Mouse (Mus musculus) limb, embryonic 12.5 days (tissue): ENCODE data around the gene Sirt7. TPM values are rescaled to one million over a fixed set of nuclear protein-coding genes. Genes with fewer than 3 reads are reported as not detected.
A peak's percentile ranks its signal among the peaks of the same experiment; 100 is the strongest.

Experiments
- ATAC-seq: fragments of 200-750 bp; cut with Nextera tagmentation; 2 replicates; pipeline ENCODE4 v1.8.0; 2017; ENCODE audit warnings: low read depth, moderate TSS enrichment; ENCODE audit not compliant: insufficient number of reproducible peaks, insufficient read depth, low FRiP score, low TSS enrichment
- H3K27ac ChIP-seq: fragments of 300-500 bp; sonication (generic); 2 replicates; pipeline ENCODE4 v1.5.1; 2016; ENCODE audit warnings: mild to moderate bottlenecking, moderate library complexity
- H3K27me3 ChIP-seq: fragments of 300-500 bp; sonication (generic); 2 replicates; pipeline ENCODE4 v1.6.1; 2016; ENCODE audit warnings: mild to moderate bottlenecking, moderate library complexity
- H3K36me3 ChIP-seq: fragments of 300-500 bp; sonication (generic); 2 replicates; pipeline ENCODE4 v1.6.1; 2016; ENCODE audit warnings: mild to moderate bottlenecking, moderate library complexity
- H3K4me1 ChIP-seq: fragments of 300-500 bp; sonication (generic); replicated peaks from 2 replicates; pipeline ENCODE4 v1.6.1; 2016
- H3K4me2 ChIP-seq: fragments of 300-500 bp; sonication (generic); 2 replicates; pipeline ENCODE4 v1.6.1; 2016; ENCODE audit warnings: mild to moderate bottlenecking, moderate library complexity
- H3K4me3 ChIP-seq: fragments of 300-500 bp; sonication (generic); replicated peaks from 2 replicates; pipeline ENCODE4 v1.5.1; 2016; ENCODE audit warnings: mild to moderate bottlenecking
- H3K9ac ChIP-seq: fragments of 300-500 bp; sonication (generic); replicated peaks from 2 replicates; pipeline ENCODE4 v1.6.1; 2016; ENCODE audit warnings: mild to moderate bottlenecking, moderate library complexity
- H3K9me3 ChIP-seq: fragments of 300-500 bp; sonication (generic); 2 replicates; pipeline ENCODE4 v1.6.1; 2016; ENCODE audit warnings: mild to moderate bottlenecking, moderate library complexity
- WGBS: fragments of 180-500 bp; shearing (Covaris S2); methylation state at CpG from one replicate; pipeline ENCODE4 v1.1.7; 2016; 5-methylcytosine and 5-hydroxymethylcytosine counted together
- polyA plus RNA-seq: library from polyadenylated mRNA; unstranded; fragments of >200 nt; fragmentation: Nextera tagmentation; extraction: Ambion mirVana; gene quantifications from 2 replicates; pipeline ENCODE4 v1.2.1, GENCODE M21; 2016

Sirt7 gene
- polyA plus RNA-seq, 1 experiment from 2014 or later, result 29.5 TPM

DNA sequence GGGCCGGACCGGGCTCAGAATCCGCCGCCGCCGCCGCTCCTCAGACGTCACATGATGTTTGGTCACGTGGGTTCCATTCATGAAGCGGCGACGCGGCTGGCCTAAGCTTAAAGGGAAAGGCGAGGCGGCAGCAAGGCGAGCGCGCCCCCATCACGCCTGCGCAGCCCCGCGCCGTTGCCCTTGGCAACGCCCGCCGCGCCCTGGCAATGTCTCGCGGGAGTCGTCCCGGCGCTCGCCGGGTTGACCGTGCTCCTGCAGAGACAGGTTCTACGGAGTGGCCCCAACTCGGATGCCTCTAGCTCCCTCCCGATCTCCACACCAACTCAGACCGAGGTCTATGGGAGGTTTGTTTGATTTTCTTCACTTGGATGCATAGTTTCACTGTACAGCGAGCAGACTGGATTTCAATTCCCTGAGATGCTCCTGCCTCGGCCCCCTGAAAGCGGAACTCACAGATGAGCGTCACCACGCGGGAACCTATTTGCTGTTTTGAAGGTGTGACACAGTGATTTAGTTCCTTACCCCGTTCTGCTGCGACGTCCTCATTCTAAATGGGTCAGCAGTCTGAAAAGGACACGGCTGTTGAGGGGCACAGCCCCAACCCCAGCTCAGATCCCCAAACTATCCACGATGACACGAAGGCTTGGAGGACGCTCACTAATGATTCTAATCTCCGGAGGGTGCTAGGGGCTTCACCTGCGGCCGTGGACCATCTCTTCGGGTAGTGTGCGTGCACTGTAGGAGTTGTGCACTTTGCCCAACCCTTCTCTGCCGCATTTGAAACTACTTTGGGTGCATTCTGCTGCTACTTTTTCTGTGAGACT is 8.7 kb upstream of the Sirt7 start, which contains the start of gene Mafg:
Gene Mafg, minus strand, starts transcription at position 81 of the 824 bp plus-strand sequence.
- no peaks in the 10 kb centered on the region for H3K9me3 ChIP-seq
- peak; percentile 86 for ATAC-seq
- 11% methylated on average over 58 of the region's 58 CpGs for WGBS
- peak within 1 kb of the TSS; percentile 87 for H3K27ac ChIP-seq
- peak within 1 kb of the TSS; percentile 88 for H3K9ac ChIP-seq
- peak within 1 kb of the TSS; percentile 92 for H3K4me2 ChIP-seq
- peaks cover 12% of the 10 kb centered on the region for H3K36me3 ChIP-seq
- peaks cover 28% of the 10 kb centered on the region for H3K4me1 ChIP-seq
- no peaks in the 10 kb centered on the region for H3K27me3 ChIP-seq
- H3K4me3 ChIP-seq, result peak within 1 kb of the TSS; percentile 97

DNA sequence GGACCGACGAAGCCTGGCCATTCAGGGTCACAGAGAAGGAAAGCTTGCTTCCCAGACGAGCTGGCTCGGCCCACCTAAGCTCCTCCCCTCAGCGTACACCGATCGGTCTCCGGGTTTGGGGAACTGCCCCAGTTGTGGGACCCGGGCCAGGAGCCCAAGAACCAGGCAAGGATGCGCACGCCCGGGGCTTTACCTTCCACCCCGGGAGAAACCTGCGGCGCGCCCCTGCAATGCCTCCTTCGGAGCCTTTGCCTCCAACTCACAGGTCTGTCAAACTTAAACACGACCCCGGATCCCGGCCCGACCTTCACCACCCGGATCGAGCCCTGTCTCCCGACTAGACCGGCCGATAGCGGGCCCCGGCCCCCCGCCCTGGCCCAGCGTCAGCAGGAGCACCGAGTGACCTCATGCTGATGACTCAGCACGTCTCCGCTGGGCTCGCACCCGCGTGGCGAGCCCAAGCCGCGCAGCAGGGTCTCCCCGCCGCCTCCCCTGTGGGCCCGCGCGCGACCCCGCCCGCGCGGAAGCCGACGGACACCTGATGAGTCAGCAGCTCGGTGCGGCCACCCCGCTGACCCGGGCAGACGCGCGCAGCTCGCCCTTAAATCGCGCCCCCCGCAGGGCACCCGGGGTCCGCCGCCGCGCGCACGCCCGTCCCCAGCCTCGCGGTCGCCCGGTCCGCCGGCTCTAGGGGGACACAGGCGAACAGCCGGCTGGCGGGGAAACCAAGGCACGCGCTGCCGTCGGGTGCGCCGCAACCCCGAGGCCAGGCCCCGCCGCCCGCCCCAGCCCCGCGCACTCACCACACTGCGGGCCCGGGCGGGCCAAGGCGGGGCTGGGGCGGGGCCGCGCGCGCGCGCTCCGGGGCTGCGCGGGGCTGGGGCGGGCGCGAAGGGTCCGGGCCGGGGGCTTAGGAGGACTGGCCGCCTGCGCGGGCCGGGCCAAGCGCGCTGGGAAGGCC is 7.8 kb upstream of the Sirt7 start:
- ATAC-seq, result peak; percentile 78
- H3K4me2 ChIP-seq, result peak overlapping the region; percentile 92
- H3K27ac ChIP-seq, result peak overlapping the region; percentile 87
- peak overlapping the region; percentile 88 for H3K9ac ChIP-seq
- peak overlapping the region; percentile 97 for H3K4me3 ChIP-seq
- peaks cover 16% of the 10 kb centered on the region for H3K36me3 ChIP-seq
- H3K27me3 ChIP-seq, result no peaks in the 10 kb centered on the region
- H3K4me1 ChIP-seq, result peaks cover 28% of the 10 kb centered on the region
- 1% methylated on average over 114 of the region's 116 CpGs for WGBS
- H3K9me3 ChIP-seq, result no peaks in the 10 kb centered on the region

DNA sequence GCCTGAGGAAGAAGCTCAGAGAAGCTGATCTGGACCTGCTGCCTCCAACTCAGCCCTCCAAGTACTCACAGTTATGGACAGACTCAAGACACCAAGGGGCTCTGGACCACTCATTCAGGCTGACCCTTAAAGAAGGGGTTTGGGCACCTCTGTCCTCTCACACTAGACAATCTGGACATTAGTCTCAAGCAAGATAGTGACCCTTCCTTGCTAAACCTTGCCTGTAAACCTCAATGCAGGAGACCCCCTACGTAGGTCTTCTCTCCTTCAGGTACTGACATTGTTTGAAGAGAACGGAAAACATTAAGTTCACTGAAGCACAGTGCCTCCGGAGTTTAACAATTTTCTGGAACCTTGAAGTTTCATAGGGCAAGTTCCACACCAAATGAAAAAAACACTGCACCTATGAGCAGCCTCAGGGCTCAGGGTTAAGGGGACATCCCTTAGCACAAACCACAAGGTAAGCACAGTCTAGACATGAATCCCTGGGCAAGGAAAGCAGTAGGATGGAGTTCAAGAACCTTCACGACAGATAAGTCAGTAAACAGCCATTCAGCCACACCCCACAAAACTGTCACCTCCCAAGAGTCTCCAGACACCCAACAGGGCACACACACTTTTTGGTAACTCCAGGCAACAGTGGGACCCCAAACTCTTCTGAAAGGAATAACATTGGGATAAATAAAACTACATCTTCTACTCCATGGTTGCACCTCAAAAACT is 6.8 kb upstream of the Sirt7 start:
- Histone ChIP-seq H3K27ac (peak overlapping the region; percentile 87), H3K27me3 (no peaks in the 10 kb centered on the region), H3K9me3 (no peaks in the 10 kb centered on the region), H3K4me1 (peaks cover 28% of the 10 kb centered on the region), H3K4me3 (peak overlapping the region; percentile 97), H3K36me3 (peaks cover 25% of the 10 kb centered on the region), H3K4me2 (peak overlapping the region; percentile 92), H3K9ac (peak overlapping the region; percentile 88)
- 56% methylated on average over 4 of the region's 4 CpGs for WGBS
- no peak for ATAC-seq

DNA sequence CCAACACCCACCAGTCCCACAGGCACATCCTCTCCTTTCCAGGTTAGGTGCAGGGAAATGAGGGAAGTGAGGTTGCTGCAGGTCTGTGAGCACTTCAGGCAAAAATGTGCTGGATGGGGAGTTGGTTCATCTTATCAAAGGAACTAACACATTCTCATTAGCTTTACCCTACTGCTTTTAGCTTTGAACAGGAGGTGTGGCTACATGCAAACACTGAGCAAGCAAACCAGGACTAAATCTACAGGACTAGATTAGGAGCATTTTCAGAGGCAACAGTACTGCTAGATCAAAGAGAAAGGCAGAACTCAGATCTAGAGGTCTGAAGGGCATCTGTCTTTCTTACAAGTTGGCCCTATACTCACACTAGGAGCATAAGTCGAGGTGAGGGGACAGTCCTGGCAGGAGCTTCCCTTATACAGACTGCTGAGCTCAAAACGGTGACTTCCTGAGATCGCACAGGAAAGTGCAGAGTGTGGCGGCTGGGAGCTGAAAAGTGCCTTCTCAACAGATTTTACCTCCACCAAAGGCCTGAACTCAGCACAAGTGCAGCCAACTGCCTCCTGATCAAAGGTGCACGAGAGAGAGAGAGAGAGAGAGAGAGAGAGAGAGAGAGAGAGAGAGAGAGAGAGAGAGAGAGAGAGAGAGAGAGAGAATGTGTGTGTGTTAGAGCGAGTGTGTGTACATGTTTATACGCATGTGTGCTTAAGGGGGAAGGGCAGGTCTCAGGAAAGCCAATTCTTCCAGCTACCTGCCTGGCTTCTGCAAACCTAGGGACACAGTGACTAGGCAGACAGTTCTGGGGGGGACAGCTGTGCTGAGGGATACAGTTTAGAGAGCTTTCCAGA is 6.1 kb upstream of the Sirt7 start:
- WGBS, result 48% methylated on average over 7 of the region's 7 CpGs
- Histone ChIP-seq H3K27ac (0 out of 2 replicates have a peak overlapping the region, but pooled peaks have one; percentile 87), H3K4me1 (peaks cover 28% of the 10 kb centered on the region), H3K9me3 (no peaks in the 10 kb centered on the region), H3K4me2 (peak overlapping the region; percentile 92), H3K4me3 (peak overlapping the region; percentile 97; the same call in 1 of the 2 replicates), H3K27me3 (no peaks in the 10 kb centered on the region), H3K36me3 (peaks cover 31% of the 10 kb centered on the region), H3K9ac (peak overlapping the region; percentile 48; the same call in 1 of the 2 replicates)
- ATAC-seq, result no peak

- Histone ChIP-seq H3K36me3 (peaks cover 34% of the 10 kb centered on the region), H3K9ac (peak overlapping the region; percentile 48; the same call in 1 of the 2 replicates), H3K27ac (no peak overlapping the region; the same call in 1 of the 2 replicates), H3K27me3 (no peaks in the 10 kb centered on the region), H3K4me3 (no peak overlapping the region), H3K4me1 (peaks cover 30% of the 10 kb centered on the region), H3K9me3 (no peaks in the 10 kb centered on the region), H3K4me2 (peak overlapping the region; percentile 6; the same call in 1 of the 2 replicates)
- ATAC-seq, result no peak
- WGBS, result 66% methylated on average over 5 of the region's 5 CpGs
These were observed 5.4 kb upstream of the Sirt7 start for GRCm38 (mm10) chr11:120630401-120630871.

DNA sequence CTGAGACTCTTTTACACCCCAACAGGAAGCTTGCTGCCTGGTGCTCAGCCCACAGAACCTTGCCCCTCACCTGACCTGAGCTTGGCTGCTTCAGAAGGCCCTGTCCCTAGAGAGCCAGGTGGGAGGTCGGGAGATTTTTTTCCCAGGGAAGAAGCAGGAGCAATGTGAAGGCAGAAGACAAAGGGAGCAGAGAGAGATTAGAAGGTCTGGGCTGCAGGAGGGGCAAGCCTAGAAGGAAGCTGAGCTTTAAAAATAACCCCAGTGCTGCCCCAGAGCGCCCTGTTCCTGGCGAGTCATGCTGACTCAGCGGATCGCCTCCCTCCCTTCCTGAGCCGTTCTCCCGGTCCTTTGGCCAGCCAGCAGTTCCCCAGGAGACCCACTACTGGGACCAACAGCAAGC is 4.9 kb upstream of the Sirt7 start:
- ATAC-seq, result no peak
- H3K4me1 ChIP-seq, result peaks cover 34% of the 10 kb centered on the region
- H3K36me3 ChIP-seq, result peaks cover 34% of the 10 kb centered on the region
- no peak overlapping the region for H3K4me3 ChIP-seq
- H3K27ac ChIP-seq, result peak overlapping the region; percentile 23; the same call in 1 of the 2 replicates
- H3K9ac ChIP-seq, result peak overlapping the region; percentile 48; the same call in 1 of the 2 replicates
- no peaks in the 10 kb centered on the region for H3K9me3 ChIP-seq
- H3K27me3 ChIP-seq, result no peaks in the 10 kb centered on the region
- peak overlapping the region; percentile 6; the same call in 1 of the 2 replicates for H3K4me2 ChIP-seq
- 54% methylated on average over 7 of the region's 7 CpGs for WGBS

- ATAC-seq, result no peak
- Histone ChIP-seq H3K4me3 (no peak overlapping the region), H3K9me3 (no peaks in the 10 kb centered on the region), H3K4me2 (peak overlapping the region; percentile 21; the same call in 1 of the 2 replicates), H3K27me3 (no peaks in the 10 kb centered on the region), H3K9ac (0 out of 2 replicates have a peak overlapping the region, but pooled peaks have one; percentile 48), H3K36me3 (peaks cover 34% of the 10 kb centered on the region), H3K27ac (0 out of 2 replicates have a peak overlapping the region, but pooled peaks have one; percentile 23), H3K4me1 (peaks cover 34% of the 10 kb centered on the region)
- WGBS, result 82% methylated on average over 23 of the region's 23 CpGs
These were observed 4.3 kb upstream of the Sirt7 start for GRCm38 (mm10) chr11:120629341-120629730.

DNA sequence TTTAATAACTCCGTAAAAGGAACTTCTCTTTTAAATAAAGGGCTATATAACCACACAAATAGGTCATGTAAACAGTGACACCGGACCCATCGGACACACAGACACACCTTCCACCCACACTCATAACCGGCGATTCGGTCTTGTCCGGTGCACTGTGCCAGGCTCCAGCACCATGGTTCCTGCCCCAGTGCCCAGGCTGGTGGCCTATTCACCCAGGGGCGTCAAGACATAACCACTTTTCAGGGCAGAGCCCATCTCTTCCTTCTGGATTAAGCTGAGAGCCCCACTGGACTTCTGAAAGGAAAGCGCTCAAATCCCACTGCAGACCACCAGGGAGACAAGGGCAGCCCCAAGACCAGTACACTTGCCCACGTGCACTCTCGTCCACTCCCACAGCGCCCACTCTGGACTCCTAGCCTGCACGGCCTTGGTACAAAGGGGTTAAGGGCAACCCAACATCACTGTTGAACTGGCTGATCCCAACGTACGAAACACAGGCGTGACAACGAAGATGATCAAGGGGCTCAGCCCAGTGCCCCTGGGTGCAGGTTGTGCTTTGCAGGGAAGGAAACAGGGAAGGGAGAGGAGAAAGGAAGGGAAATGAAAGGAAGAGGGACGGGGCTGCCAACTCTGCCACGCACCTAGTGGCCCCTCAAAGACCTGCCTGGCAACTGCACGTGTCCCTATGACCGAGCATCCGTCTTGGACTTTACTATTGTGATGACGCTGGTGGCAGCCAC is 3.7 kb upstream of the Sirt7 start:
- no peak overlapping the region for H3K4me3 ChIP-seq
- peaks cover 39% of the 10 kb centered on the region for H3K4me1 ChIP-seq
- H3K36me3 ChIP-seq, result peaks cover 34% of the 10 kb centered on the region
- H3K9me3 ChIP-seq, result no peaks in the 10 kb centered on the region
- H3K27me3 ChIP-seq, result no peaks in the 10 kb centered on the region
- no peak overlapping the region for H3K27ac ChIP-seq
- 94% methylated on average over 23 of the region's 23 CpGs for WGBS
- H3K9ac ChIP-seq, result no peak overlapping the region
- no peak for ATAC-seq
- H3K4me2 ChIP-seq, result 0 out of 2 replicates have a peak overlapping the region, but pooled peaks have one; percentile 21

GRCm38 (mm10) chr11:120627468-120628300 is 2.6 kb upstream of the Sirt7 start:
- no peak for ATAC-seq
- Histone ChIP-seq H3K27me3 (no peaks in the 10 kb centered on the region), H3K9me3 (no peaks in the 10 kb centered on the region), H3K27ac (no peak overlapping the region), H3K9ac (no peak overlapping the region), H3K4me2 (no peak overlapping the region), H3K36me3 (peaks cover 38% of the 10 kb centered on the region), H3K4me1 (peaks cover 39% of the 10 kb centered on the region), H3K4me3 (no peak overlapping the region)
- WGBS, result 81% methylated on average over 22 of the region's 22 CpGs
